Mouse (Mus musculus): Measurements from ENCODE around the gene Baiap2. TPM values are rescaled to one million over a fixed set of nuclear protein-coding genes. Genes with fewer than 3 reads are reported as not detected.

Baiap2 gene
- polyA plus RNA-seq, 1 experiment = 27.4 TPM

DNA sequence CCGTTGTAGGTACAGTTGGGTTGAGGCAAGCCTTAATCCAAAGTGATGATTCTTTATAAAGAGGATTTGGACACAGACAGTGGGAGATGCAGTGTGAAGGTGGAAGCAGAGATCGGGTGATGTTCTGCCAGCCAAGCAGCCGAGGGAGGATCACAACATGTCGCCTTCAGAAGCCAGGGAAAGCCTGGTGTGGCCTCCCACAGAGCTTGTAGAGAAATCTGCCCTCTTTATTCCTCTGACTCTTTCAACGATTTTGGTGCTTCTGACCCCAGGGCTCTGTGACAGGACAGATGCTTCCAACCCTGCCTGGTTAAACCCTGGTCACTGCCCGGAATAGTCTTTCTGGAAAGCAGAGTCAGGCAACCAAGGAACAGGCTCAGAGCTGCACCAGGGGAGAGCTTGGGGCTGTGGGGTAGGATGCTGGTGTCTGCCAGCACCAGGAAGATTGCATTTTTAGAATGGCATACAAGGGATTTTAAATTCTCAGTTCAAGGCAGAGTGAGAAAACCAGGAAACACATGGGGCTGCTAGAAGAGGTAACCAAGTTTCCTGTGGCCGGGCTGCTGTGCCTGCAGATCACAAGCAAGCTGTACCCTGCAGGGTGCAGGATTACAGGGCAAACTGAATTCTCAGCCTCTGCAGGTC is 35.4 kb upstream of the Baiap2 start:
- H3K4me3 ChIP-seq (ENCODE audit: insufficient read depth, low read length) = no peak overlapping the region
- no peak overlapping the region for H3K27ac ChIP-seq (ENCODE audit: insufficient read depth, low read length)
- TF ChIP-seq CTCF (IDR thresholded peaks at IDR 0.05; ENCODE audit: borderline replicate concordance, insufficient read depth, low read length) (no peak), POLR2A (IDR thresholded peaks at IDR 0.05; ENCODE audit: low read depth, low read length) (no peak)
- no peaks in the 10 kb centered on the region for H3K4me1 ChIP-seq (ENCODE audit: control insufficient read depth, insufficient read depth, low read length)

DNA sequence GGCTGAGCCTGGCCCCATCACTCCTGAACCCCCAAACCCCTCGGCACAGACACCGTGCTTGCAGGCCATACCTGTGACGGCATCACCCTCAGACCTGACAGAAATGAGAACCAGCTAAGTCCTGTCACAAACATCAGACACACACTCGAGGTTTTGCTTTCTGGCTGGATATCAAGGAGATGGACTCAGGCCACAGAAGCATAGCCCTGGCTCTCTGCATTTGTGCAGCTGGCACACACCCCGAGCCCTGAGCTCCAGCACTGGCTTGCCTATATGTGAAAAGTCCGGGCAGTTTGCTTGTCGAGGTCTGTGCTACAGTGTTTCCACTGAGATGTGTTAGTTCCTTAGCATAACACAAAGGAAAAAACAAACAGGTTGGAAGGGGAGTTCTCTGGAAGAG is 34.9 kb upstream of the Baiap2 start:
- Histone ChIP-seq H3K4me3 (ENCODE audit: insufficient read depth, low read length) (no peak overlapping the region), H3K4me1 (ENCODE audit: control insufficient read depth, insufficient read depth, low read length) (no peaks in the 10 kb centered on the region), H3K27ac (ENCODE audit: insufficient read depth, low read length) (no peak overlapping the region)
- no peak for TF ChIP-seq POLR2A (IDR thresholded peaks at IDR 0.05; ENCODE audit: low read depth, low read length)
- TF ChIP-seq CTCF (IDR thresholded peaks at IDR 0.05; ENCODE audit: borderline replicate concordance, insufficient read depth, low read length) = no peak

DNA sequence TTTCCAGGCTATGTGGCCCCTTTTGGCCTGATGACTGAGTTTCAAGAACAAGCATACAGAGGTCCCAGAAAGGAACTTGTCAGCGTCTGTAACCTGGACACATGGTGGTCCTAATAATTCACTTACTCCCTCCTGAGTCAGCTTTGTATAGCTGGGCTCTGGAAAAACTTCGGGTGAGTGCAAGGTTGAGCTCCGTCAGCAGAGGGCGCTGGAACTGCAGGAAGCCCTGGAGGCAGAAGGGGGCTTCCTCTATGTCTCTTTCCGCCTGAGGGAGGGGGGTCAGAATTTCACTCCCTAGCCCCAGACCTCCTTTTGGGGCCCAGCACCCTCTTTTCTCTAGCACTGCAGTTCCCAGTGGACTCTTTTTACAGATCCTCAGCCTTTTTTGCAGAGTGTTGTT is 33.1 kb upstream of the Baiap2 start:
- TF ChIP-seq POLR2A (IDR thresholded peaks at IDR 0.05; ENCODE audit: low read depth, low read length) (no peak), CTCF (IDR thresholded peaks at IDR 0.05; ENCODE audit: borderline replicate concordance, insufficient read depth, low read length) (peak; percentile 91)
- no peaks in the 10 kb centered on the region for H3K4me1 ChIP-seq (ENCODE audit: control insufficient read depth, insufficient read depth, low read length)
- no peak overlapping the region for H3K4me3 ChIP-seq (ENCODE audit: insufficient read depth, low read length)
- H3K27ac ChIP-seq (ENCODE audit: insufficient read depth, low read length) = no peak overlapping the region

GRCm38 (mm10) chr11:119912845-119913244 is 29.7 kb upstream of the Baiap2 start:
- TF ChIP-seq CTCF (IDR thresholded peaks at IDR 0.05; ENCODE audit: borderline replicate concordance, insufficient read depth, low read length) = no peak
- TF ChIP-seq POLR2A (IDR thresholded peaks at IDR 0.05; ENCODE audit: low read depth, low read length) = no peak
- no peak overlapping the region for H3K27ac ChIP-seq (ENCODE audit: insufficient read depth, low read length)
- H3K4me3 ChIP-seq (ENCODE audit: insufficient read depth, low read length) = no peak overlapping the region; the same call in 1 of the 2 replicates
- no peaks in the 10 kb centered on the region for H3K4me1 ChIP-seq (ENCODE audit: control insufficient read depth, insufficient read depth, low read length)

DNA sequence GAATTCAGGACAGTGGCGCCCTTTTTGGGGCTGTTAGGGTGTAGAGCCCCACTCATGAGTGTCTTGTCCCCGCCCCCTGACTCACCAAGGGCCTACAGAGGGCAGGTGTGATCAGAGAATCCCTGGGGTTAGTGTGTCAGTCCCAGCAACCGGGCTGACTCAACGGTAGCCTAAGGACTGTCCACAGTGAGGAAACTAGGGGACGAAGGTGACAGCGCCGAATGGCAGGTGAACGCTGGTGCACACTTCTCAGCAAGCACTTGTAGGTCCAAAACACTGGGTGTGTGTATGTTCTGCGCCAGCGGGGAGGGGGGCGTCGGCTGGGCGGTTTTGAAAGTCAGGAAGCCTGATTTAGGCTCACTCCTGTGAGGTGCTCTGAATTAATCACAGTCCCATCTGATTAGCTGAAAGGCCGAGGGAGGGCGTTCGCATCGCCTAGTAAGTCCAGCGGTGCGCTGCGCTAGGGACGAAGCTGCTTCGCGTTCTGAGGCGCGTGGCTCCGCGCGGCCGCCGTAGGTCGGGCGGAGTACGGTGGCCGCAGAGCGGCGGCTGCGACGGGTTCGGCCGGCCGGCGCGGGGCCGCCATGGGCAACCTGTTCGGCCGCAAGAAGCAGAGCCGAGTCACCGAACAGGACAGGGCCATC is 29.1 kb upstream of the Baiap2 start, which contains the start of gene Chmp6:
Gene Chmp6, plus strand, starts transcription at position 151 of the 644 bp plus-strand sequence.
- Histone ChIP-seq H3K4me1 (ENCODE audit: control insufficient read depth, insufficient read depth, low read length) (no peaks in the 10 kb centered on the region), H3K4me3 (ENCODE audit: insufficient read depth, low read length) (peak within 1 kb of the TSS; percentile 86), H3K27ac (ENCODE audit: insufficient read depth, low read length) (peak within 1 kb of the TSS; percentile 32)
- peak; percentile 15; the same call in 1 of the 2 replicates for TF ChIP-seq CTCF (IDR thresholded peaks at IDR 0.05; ENCODE audit: borderline replicate concordance, insufficient read depth, low read length)
- peak; percentile 57; the same call in 1 of the 2 replicates for TF ChIP-seq POLR2A (IDR thresholded peaks at IDR 0.05; ENCODE audit: low read depth, low read length)

DNA sequence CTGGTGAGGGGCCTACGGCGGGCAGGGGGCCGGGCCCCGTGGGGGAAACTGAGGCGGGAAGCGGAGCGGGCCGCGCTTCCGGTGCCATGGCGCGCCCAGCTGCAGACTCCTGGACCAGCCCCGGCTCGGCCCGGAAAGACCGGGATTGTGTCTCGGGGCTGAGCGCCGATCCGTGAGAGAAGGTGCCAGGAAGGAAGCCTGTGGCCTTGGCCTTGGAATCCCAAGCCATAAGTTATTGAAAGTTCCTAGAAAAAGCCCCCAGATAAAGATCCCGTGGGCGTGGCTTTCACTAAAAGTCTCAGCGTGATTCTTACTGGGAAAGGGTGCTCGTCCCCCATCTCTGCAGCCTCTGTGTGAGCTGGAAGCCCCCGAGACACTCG is 28.6 kb upstream of the Baiap2 start:
- H3K4me1 ChIP-seq (ENCODE audit: control insufficient read depth, insufficient read depth, low read length) = no peaks in the 10 kb centered on the region
- TF ChIP-seq POLR2A (IDR thresholded peaks at IDR 0.05; ENCODE audit: low read depth, low read length) (no peak), CTCF (IDR thresholded peaks at IDR 0.05; ENCODE audit: borderline replicate concordance, insufficient read depth, low read length) (no peak)

GRCm38 (mm10) chr11:119914381-119914780 is 28.2 kb upstream of the Baiap2 start:
- H3K4me1 ChIP-seq (ENCODE audit: control insufficient read depth, insufficient read depth, low read length) = no peaks in the 10 kb centered on the region
- H3K27ac ChIP-seq (ENCODE audit: insufficient read depth, low read length) = peak overlapping the region; percentile 32; the same call in 1 of the 2 replicates
- TF ChIP-seq POLR2A (IDR thresholded peaks at IDR 0.05; ENCODE audit: low read depth, low read length) = no peak
- no peak for TF ChIP-seq CTCF (IDR thresholded peaks at IDR 0.05; ENCODE audit: borderline replicate concordance, insufficient read depth, low read length)
- peak overlapping the region; percentile 86 for H3K4me3 ChIP-seq (ENCODE audit: insufficient read depth, low read length)

More for the DNA sequence above, 28.6 kb upstream of the Baiap2 start:
- Histone ChIP-seq H3K4me3 (ENCODE audit: insufficient read depth, low read length) (peak overlapping the region; percentile 86), H3K27ac (ENCODE audit: insufficient read depth, low read length) (peak overlapping the region; percentile 32)

DNA sequence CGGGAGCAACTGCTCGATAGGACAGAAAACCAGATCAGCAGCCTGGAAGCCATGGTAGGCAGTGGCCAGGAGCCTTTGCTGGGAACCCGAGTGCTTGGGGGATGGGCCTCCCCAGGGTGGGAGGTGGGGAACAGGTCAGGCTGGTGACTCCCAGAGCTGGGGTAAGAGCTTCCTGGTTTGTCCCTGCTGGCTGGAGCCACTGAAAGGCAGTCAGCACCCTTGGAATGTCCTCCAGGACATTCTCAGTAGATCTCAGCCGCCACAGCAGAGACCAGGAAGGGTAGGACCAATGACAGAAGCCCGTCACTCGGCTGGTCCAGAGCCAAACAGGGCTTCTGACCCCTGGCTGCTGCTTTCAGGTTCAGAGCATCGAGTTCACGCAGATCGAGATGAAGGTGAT is 26.9 kb upstream of the Baiap2 start:
- no peak overlapping the region for H3K4me3 ChIP-seq (ENCODE audit: insufficient read depth, low read length)
- no peaks in the 10 kb centered on the region for H3K4me1 ChIP-seq (ENCODE audit: control insufficient read depth, insufficient read depth, low read length)
- TF ChIP-seq POLR2A (IDR thresholded peaks at IDR 0.05; ENCODE audit: low read depth, low read length) (no peak), CTCF (IDR thresholded peaks at IDR 0.05; ENCODE audit: borderline replicate concordance, insufficient read depth, low read length) (no peak)
- H3K27ac ChIP-seq (ENCODE audit: insufficient read depth, low read length) = no peak overlapping the region

GRCm38 (mm10) chr11:119916102-119916790 is 26.3 kb upstream of the Baiap2 start:
- no peaks in the 10 kb centered on the region for H3K4me1 ChIP-seq (ENCODE audit: control insufficient read depth, insufficient read depth, low read length)
- no peak overlapping the region for H3K4me3 ChIP-seq (ENCODE audit: insufficient read depth, low read length)
- TF ChIP-seq CTCF (IDR thresholded peaks at IDR 0.05; ENCODE audit: borderline replicate concordance, insufficient read depth, low read length) (no peak), POLR2A (IDR thresholded peaks at IDR 0.05; ENCODE audit: low read depth, low read length) (no peak)
- no peak overlapping the region for H3K27ac ChIP-seq (ENCODE audit: insufficient read depth, low read length)
